Mouse (Mus musculus) kidney, embryonic 14.5 days (tissue): ENCODE results near the gene Ptpdc1. TPM values are rescaled to one million over a fixed set of nuclear protein-coding genes. Genes with fewer than 3 reads are reported as not detected.
A peak's percentile ranks its signal among the peaks of the same experiment; 100 is the strongest.

Experiments
- ATAC-seq: fragments of 200-750 bp; cut with Nextera tagmentation; 2 replicates; pipeline ENCODE4 v1.8.0; 2017; ENCODE audit warnings: moderate number of reproducible peaks, mild to moderate bottlenecking, moderate TSS enrichment, moderate library complexity; ENCODE audit not compliant: low FRiP score, low TSS enrichment
- H3K27ac ChIP-seq: fragments of 300-500 bp; sonication (generic); 2 replicates; pipeline ENCODE4 v1.5.1; 2014; ENCODE audit warnings: low read depth, mild to moderate bottlenecking, low read length, moderate library complexity, mixed read lengths
- H3K27me3 ChIP-seq: fragments of 300-500 bp; sonication (generic); 2 replicates; pipeline ENCODE4 v1.6.1; 2014; ENCODE audit warnings: mild to moderate bottlenecking, low read length; ENCODE audit not compliant: control insufficient read depth, insufficient read depth
- H3K36me3 ChIP-seq: fragments of 300-500 bp; sonication (generic); 2 replicates; pipeline ENCODE4 v1.6.1; 2014; ENCODE audit warnings: low read length, mixed read lengths; ENCODE audit not compliant: control insufficient read depth, insufficient read depth
- H3K4me1 ChIP-seq: fragments of 300-500 bp; sonication (generic); 2 replicates; pipeline ENCODE4 v1.6.1; 2014; ENCODE audit warnings: low read length, mixed read lengths; ENCODE audit not compliant: control insufficient read depth, insufficient read depth
- H3K4me2 ChIP-seq: fragments of 300-500 bp; sonication (generic); replicated peaks from 2 replicates; pipeline ENCODE4 v1.6.1; 2014; ENCODE audit warnings: low read depth, mild to moderate bottlenecking, low read length
- H3K4me3 ChIP-seq: fragments of 300-500 bp; sonication (generic); 2 replicates; pipeline ENCODE4 v1.5.1; 2014; ENCODE audit warnings: mild to moderate bottlenecking, low read length
- H3K9ac ChIP-seq: fragments of 300-500 bp; sonication (generic); 2 replicates; pipeline ENCODE4 v1.6.1; 2014; ENCODE audit warnings: low read depth, mild to moderate bottlenecking, low read length, moderate library complexity
- H3K9me3 ChIP-seq: fragments of 300-500 bp; sonication (generic); 2 replicates; pipeline ENCODE4 v1.6.1; 2016; ENCODE audit warnings: low read length; ENCODE audit not compliant: control insufficient read depth
- WGBS: fragments of 180-500 bp; shearing (Covaris S2); extraction: QIAGEN DNeasy Blood & Tissue Kit; methylation state at CpG from one replicate; pipeline ENCODE4 v1.1.7; 2014; 5-methylcytosine and 5-hydroxymethylcytosine counted together
- polyA plus RNA-seq: library from polyadenylated mRNA; unstranded; fragments of >200 nt; fragmentation: Nextera tagmentation; extraction: Ambion mirVana; gene quantifications from 2 replicates; pipeline ENCODE4 v1.2.1, GENCODE M21; 2014

The Ptpdc1 gene
- polyA plus RNA-seq, 1 experiment from 2014 or later = 15.0 TPM

GRCm38 (mm10) chr13:48586496-48586895, 39.0 kb downstream of the Ptpdc1 start:
- Histone ChIP-seq H3K9ac (no peak overlapping the region), H3K4me1 (no peaks in the 10 kb centered on the region), H3K4me3 (no peak overlapping the region), H3K36me3 (peaks cover 13% of the 10 kb centered on the region; the same call in 1 of the 2 replicates), H3K27me3 (no peaks in the 10 kb centered on the region), H3K4me2 (no peak overlapping the region), H3K27ac (no peak overlapping the region), H3K9me3 (no peaks in the 10 kb centered on the region)
- WGBS = 76% methylated on average over 9 of the region's 9 CpGs
- ATAC-seq = no peak

GRCm38 (mm10) chr13:48585786-48586185, 39.7 kb downstream of the Ptpdc1 start:
- Histone ChIP-seq H3K27ac (no peak overlapping the region), H3K9ac (no peak overlapping the region), H3K27me3 (no peaks in the 10 kb centered on the region), H3K4me1 (no peaks in the 10 kb centered on the region), H3K9me3 (no peaks in the 10 kb centered on the region), H3K4me3 (no peak overlapping the region), H3K36me3 (peaks cover 13% of the 10 kb centered on the region; the same call in 1 of the 2 replicates), H3K4me2 (no peak overlapping the region)
- no peak for ATAC-seq
- 90% methylated on average over 7 of the region's 7 CpGs for WGBS

GRCm38 (mm10) chr13:48582688-48583379, 42.6 kb downstream of the Ptpdc1 start:
- no peak overlapping the region for H3K27ac ChIP-seq
- no peaks in the 10 kb centered on the region for H3K9me3 ChIP-seq
- H3K4me2 ChIP-seq = no peak overlapping the region
- H3K9ac ChIP-seq = no peak overlapping the region
- peaks cover 6% of the 10 kb centered on the region; the same call in 1 of the 2 replicates for H3K36me3 ChIP-seq
- 65% methylated on average over 10 of the region's 10 CpGs for WGBS
- H3K4me3 ChIP-seq = no peak overlapping the region
- no peaks in the 10 kb centered on the region for H3K27me3 ChIP-seq
- ATAC-seq = no peak
- no peaks in the 10 kb centered on the region for H3K4me1 ChIP-seq

- H3K4me3 ChIP-seq = no peak overlapping the region
- no peak overlapping the region for H3K9ac ChIP-seq
- no peaks in the 10 kb centered on the region for H3K9me3 ChIP-seq
- H3K36me3 ChIP-seq = 0 out of 2 replicates have a peak, but pooled peaks cover 3% of the 10 kb centered on the region
- 62% methylated on average over 4 of the region's 4 CpGs for WGBS
- H3K27ac ChIP-seq = no peak overlapping the region
- no peak for ATAC-seq
- no peak overlapping the region for H3K4me2 ChIP-seq
- peaks cover 11% of the 10 kb centered on the region for H3K4me1 ChIP-seq
- no peaks in the 10 kb centered on the region for H3K27me3 ChIP-seq
These were observed 46.8 kb downstream of the Ptpdc1 start for GRCm38 (mm10) chr13:48578616-48579015.

- 46% methylated on average over 11 of the region's 11 CpGs for WGBS
- no peak overlapping the region for H3K27ac ChIP-seq
- no peak overlapping the region for H3K4me2 ChIP-seq
- peaks cover 12% of the 10 kb centered on the region for H3K4me1 ChIP-seq
- H3K9ac ChIP-seq = no peak overlapping the region
- no peak for ATAC-seq
- no peaks in the 10 kb centered on the region for H3K27me3 ChIP-seq
- no peaks in the 10 kb centered on the region for H3K9me3 ChIP-seq
- H3K36me3 ChIP-seq = 0 out of 2 replicates have a peak, but pooled peaks cover 3% of the 10 kb centered on the region
- H3K4me3 ChIP-seq = no peak overlapping the region
These were observed 47.6 kb downstream of the Ptpdc1 start for GRCm38 (mm10) chr13:48577836-48578235.

DNA sequence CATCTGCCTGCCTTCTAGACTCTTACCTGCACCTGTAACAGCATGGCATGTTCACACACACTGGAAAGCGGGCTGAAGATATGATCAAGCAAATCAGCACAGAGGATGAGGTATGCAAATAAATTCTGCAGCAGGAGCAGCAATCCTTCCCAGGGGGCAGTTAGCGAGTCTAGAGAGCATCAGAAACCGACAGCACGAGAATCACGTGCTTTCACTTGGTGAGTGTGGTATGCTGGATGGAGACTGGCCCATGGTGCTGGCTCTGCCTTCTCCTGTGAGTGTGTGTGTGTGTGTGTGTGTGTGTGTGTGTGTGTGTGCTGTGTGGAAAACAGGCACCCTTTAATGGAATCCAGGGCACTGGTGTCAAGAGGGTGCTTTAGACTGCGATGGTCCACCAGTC, 48.5 kb downstream of the Ptpdc1 start:
- 73% methylated on average over 6 of the region's 6 CpGs for WGBS
- no peak overlapping the region for H3K4me2 ChIP-seq
- H3K4me3 ChIP-seq = no peak overlapping the region
- no peaks in the 10 kb centered on the region for H3K27me3 ChIP-seq
- no peaks in the 10 kb centered on the region for H3K36me3 ChIP-seq
- H3K9me3 ChIP-seq = no peaks in the 10 kb centered on the region
- H3K9ac ChIP-seq = no peak overlapping the region
- peaks cover 12% of the 10 kb centered on the region for H3K4me1 ChIP-seq
- no peak for ATAC-seq
- H3K27ac ChIP-seq = no peak overlapping the region

- no peaks in the 10 kb centered on the region for H3K9me3 ChIP-seq
- H3K27ac ChIP-seq = no peak overlapping the region
- peaks cover 12% of the 10 kb centered on the region for H3K4me1 ChIP-seq
- no peaks in the 10 kb centered on the region for H3K27me3 ChIP-seq
- no peak overlapping the region for H3K4me3 ChIP-seq
- WGBS = 50% methylated on average over 6 of the region's 6 CpGs
- H3K36me3 ChIP-seq = no peaks in the 10 kb centered on the region
- ATAC-seq = no peak
- no peak overlapping the region for H3K4me2 ChIP-seq
- H3K9ac ChIP-seq = no peak overlapping the region
These were observed 50.7 kb downstream of the Ptpdc1 start for GRCm38 (mm10) chr13:48574718-48575117.

DNA sequence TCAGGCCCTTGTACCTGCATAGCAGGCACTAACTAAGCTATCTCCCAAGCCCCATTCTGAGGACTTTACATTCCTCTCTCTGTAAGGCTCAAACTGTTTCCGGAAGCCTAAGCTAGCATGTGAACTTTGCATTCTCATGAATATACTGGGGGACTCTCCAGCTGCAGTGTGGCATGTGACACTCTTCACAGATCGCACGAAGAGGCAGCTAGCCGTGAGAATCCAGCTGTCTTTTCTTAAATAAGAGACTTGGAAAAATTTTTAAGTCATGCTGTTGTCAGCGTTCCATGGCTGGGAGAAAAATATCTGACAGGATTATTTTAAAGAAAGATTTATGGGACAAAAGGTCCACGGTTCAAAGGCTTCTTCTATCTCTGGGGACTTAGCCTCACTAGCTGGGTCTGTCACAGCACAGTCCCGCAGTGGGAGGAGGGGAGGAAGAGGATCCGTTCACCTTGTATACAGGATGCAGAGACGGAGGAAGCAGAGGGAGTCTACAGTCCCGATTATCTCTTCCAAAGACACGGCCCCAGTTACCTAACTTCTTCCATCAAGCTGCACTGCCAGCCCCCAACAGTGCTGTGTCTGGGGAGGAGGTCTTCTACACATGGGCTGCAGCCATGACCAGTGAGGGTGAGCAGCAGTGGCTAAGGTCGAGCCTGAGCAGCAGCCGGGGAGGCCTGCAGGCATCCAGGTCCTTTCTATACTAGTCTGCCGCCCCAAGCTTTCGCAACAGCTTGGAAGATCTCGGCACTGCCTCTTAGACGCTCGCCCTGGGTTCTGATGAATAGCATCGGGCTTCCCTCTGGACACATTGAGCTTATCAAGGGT, 51.7 kb downstream of the Ptpdc1 start:
- Histone ChIP-seq H3K27ac (0 out of 2 replicates have a peak overlapping the region, but pooled peaks have one; percentile 47), H3K9ac (no peak overlapping the region), H3K27me3 (no peaks in the 10 kb centered on the region), H3K4me2 (0 out of 2 replicates have a peak overlapping the region, but pooled peaks have one; percentile 8), H3K4me1 (peaks cover 12% of the 10 kb centered on the region), H3K36me3 (no peaks in the 10 kb centered on the region), H3K4me3 (no peak overlapping the region), H3K9me3 (no peaks in the 10 kb centered on the region)
- ATAC-seq = 0 out of 2 replicates have a peak, but pooled peaks have one; percentile 52
- WGBS = 29% methylated on average over 19 of the region's 19 CpGs

DNA sequence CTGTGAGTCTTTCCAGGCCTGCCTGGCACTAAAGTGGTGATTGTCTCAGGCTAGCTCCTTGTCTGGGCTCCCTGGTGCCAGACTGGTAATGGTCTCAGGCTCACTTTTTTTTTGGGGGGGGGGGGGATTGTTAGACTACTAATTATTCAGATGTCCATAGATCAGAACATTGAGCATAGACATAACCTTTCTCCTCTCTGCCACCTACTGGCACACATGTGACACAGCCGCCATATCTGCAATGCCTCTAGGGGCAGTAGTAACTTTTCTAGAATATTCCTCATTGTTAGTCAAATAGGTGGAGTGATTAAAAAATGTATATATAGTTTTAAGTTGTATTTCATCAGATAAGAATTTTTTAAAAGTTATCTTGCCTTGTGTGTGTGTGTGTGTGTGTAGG, 53.3 kb downstream of the Ptpdc1 start:
- Histone ChIP-seq H3K9me3 (no peaks in the 10 kb centered on the region), H3K27me3 (no peaks in the 10 kb centered on the region), H3K4me1 (peaks cover 15% of the 10 kb centered on the region), H3K36me3 (no peaks in the 10 kb centered on the region), H3K27ac (no peak overlapping the region), H3K4me3 (no peak overlapping the region), H3K9ac (no peak overlapping the region), H3K4me2 (no peak overlapping the region)
- WGBS = 64% methylated on average over 1 of the region's 1 CpGs
- no peak for ATAC-seq
